Mouse (Mus musculus) mouse trophoblast stem cell (cell line): ENCODE results near the gene Traf1.

Source experiments
- in situ Hi-C, 2 experiments: fragments of 300-500 bp; cut with MseI, MboI; formaldehyde crosslinking; loops; 2 replicates in 1 of 2; 3 replicates in 1 of 2; pipeline ENCODE4 v1.15.1; 2025

The Traf1 gene

DNA sequence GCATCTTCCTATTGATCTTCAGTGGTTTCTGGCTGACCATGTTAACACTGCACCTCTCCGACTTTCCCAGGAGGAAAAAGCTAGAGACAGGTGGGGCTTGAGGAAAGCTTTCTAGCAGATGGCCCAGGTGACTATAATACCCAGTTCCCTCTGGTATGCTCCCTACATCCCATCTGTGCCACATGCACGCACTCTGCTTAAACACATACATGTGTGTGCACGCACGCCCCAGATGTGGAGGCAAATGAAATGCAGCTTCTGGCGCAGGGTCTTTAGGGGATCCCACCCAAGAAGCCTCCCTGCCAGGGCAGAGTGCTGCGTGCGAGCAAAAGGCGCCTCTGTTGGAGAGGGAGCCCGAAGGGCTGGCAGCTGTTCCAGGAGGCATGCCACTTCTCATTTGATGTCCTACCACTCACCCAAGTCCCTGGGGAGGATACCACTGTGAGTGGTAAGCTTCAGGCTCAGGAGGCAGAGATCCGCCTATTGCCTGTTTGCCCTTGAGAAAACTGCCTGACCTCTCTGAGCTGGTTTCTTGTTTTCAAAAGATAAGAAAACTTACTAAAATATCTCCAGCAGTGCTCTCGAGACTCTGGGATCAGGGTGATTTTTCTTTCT, 20.4 kb downstream of the Traf1 start:
- in situ Hi-C loops = no loop called here

DNA sequence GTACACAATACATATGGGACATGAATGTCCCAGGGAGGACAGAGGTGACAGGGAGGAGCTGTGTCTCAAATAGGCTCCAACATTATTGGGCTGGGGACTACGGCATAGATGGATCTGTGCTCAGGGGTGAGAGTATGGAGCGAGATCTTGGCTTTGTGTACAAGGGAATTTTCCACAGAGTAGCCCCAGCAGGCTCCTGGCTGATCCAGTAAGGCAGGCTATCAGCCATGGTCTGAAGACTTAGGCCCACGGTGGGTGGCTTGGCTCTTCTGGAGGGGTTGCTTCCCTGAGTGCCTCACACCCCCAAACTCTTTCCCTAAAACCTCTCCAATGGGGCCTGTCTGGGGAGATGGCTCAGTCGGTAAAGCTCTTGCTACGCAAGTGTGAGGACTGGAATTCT, 21.3 kb downstream of the Traf1 start:
- in situ Hi-C loops = no loop called here

DNA sequence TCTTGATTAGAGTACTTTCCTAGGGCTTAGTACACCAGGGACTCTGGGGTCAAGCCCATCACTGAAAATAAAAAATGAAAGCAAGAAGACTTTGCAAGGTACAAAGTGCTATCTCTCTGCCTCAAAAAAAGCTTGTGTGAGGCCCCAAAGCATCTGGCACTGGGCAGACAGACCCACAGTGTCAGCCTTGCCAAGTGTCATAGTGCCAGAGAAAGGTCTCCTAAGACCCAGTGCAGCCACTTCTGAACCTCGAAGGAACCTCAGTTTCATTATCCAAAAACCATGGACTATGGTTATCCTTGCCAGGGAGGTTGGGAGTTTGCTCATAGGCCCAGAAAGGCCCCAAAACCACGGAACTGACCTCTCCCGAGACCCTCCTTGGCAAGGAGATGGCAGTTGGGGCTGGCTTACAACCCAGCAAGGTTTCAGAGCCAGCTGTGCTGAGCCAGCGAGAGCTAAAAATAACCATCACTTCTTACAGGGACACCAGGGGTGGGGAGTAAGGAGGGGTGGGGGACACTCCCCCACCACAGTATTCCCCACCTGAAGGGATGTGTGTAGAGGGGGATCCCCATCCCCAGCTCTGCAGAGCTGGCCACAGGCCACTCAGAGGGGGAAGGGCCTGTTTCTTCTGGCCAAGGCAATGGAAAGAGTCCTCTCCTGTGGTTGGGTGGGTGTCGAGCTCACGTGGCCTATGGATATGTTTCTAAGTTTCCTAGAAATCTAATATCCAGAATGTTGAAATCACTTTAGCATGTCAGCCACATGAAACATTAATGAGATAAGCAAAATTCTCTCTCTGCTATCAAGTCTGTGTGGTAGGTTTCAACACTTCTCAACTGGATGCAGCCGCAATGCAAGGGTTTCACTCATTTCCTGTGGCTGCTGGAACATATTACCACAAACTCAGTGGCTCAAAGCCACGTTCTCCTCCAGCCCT, 23.0 kb downstream of the Traf1 start:
- in situ Hi-C loops = no loop called here

DNA sequence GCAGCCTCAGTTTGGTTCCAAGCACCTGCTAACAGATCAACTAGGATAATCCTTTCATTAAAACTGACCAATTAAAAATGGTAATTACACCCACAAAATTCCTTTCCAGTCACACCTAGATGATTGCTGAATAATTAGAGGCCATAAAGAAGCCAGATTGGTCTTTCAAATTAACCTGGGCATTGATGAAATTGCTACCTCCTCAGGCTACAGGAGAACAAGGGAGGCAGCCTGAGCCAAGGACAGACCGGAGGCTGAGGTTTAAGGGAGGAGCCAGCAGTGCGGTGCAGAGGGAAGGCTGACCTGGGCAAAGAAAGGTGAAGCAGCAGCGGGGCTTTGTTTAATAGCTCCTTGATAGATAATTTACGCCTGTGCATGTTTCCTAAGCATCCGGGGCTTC, 24.1 kb downstream of the Traf1 start:
- in situ Hi-C loops = no loop called here

DNA sequence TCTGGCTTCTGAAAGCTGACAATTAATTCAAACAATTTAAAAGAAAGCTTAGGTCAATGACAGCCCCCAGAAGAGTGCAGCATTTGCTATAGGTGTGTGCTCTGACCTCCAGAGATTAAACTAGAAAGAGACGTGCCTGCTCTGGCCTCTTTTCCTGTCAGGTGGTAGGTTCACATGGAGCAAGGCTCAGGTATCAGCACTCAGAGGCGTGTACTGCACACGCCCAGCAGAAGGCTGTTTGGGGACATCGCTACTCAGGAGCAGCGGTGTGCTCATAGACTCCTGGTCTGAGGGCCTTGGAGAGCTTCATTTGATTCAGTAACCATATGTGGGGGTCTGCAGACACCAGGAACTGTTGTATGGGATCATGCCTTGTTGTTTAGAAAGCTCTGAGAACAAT, 34.3 kb downstream of the Traf1 start:
- in situ Hi-C loops = no loop called here

DNA sequence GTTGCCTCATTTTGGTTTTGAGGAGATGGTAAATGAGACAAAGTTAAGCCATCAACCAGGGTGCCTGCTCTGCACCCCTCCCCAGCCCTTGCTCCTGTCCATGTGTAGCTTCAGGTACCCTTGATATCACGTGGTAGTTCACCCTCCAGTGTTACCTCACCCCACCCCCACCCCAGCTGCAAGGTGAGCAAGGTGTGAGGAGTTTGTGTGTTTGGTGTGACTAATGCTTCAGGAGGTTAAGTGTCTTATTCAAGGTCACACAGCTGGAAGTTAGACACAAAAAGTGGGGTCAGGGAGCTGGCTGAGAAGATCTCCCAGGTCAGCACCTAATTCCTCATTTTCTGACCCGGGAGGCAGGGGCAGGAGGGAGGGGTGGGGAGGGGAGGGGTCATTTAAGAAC, 38.8 kb downstream of the Traf1 start:
- in situ Hi-C loops = no loop called here

DNA sequence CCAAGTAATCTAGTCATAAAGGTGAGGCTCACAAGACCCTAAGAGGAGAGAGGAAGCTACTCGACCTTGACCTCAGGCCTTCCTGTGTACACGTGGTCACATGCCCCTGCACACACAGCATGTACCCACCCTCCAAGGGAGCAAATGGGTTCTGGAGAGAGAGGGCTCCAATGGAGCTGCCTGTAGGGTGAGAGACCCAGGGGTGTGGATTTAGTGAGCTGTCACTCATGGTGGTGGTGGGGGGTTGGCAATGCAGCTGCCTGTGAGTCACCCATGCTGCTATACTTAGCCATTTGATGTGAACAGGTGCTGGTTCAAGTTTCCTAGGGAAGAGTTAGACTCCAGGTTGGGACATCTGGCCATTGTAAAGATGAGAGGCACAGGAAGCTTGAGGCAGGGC, 41.4 kb downstream of the Traf1 start:
- in situ Hi-C loops = no loop called here

DNA sequence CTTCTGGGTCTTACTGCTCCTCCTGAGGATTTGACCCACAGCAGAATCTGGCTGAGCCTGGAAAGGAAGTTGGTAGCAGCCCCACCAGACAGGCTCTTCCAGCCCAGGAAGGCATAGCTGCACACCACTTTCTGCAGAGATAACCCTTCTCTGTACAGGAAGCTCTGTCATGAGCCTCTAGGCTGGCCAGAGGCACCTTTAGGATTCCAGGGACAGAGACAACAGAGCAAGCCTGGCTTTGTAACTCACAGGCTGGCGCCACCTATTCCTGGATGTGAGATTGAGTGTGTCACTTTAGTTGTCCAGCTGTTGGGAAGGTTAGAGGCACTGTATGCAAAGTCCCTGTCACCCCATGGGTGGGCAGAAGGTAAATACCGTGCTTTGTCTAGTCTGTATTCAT, 46.5 kb downstream of the Traf1 start:
- in situ Hi-C loops = no loop called here

DNA sequence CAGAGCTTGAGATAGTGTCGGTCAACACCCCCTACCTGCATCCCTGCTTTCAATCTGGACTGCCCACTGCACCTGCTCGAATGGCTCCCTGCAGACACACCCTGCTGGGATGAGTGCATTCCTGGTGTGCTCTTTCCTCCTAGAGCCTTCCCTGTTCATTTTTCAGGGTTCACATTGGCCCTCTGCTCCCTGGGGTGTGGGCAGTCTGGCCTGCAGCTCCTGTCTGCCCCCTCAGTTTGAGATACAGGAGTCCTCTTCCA, 46.8 kb downstream of the Traf1 start:
- in situ Hi-C loops = no loop called here

DNA sequence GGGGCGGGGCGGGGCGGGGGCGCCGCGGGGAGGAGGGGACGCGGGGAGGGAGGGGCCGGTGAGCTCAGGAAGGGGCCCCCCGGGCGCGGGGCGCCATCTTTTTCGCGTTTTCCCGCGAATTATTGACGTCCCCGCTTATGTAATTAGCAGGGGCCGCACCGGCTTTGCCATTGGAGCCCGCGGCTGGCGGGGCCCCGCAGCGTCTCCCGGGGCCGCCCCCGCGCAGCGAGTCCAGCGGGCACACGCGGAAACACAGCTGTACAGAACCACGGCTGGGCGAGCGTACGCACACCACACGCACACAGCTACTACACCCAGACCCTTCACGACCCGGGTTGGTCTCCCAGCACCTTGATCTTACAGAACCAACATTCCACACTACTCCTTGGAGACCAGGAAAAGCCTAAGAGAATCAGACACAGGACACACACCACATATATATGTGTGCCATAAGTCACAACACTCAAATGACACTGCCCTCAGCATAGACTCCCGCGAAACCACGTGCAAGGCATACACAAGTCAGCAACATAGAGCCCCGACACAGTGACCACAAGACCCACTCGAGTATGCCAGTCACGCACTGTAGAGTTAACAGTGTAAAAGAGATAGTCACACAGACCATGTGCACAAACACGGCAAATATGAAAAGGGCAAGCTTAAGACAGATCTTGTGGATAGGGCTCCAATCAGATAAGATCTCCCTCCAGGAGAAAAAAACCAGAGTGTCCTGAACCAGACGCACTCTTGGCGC, 47.3 kb downstream of the Traf1 start:
- in situ Hi-C loops = no loop called here

DNA sequence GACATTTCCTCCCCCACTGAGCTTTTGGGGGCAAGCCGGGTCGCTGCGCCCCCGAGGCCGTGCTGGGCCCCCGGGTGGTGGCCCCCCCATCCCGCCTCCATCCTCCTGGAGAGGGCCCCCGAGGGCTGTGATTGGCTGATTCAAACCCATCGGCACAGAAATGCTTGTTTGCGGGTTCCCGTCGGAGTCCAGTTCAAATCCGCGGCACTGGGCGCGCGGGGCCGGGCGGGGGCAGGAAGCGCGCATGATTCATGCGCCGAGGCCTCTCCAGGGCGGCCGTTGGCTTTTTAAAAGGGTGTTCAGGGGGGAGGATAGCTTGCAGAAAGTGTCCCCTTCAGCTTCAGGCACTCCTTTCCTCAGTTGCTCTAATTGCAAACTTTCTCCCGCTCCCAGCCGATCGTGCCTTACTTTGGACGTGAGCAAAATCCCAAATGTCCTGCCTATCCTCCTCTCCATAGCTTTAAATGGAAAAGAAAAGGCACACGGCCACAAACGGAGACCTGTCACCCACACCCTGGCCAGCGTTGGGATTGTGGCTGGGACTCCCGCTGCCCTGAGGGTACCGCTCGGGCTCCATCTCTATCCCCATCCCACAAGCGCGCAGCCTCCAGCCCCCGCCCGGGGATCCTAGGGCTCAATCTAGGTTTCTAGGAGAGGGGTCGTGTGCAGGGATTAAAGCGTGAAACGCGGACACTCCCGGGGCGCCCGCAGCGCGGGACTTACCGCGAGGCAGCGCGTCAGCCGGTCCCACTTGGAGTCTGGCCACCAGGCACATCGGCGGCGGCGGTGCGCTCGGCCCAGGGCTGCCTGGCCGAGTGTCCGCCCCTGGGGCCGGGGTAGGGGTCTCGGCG, 48.1 kb downstream of the Traf1 start, which contains the start of gene Phf19:
Phf19 (minus strand) TSS at position 809 of the 851 bp plus-strand sequence.
- in situ Hi-C loops = no loop called here

DNA sequence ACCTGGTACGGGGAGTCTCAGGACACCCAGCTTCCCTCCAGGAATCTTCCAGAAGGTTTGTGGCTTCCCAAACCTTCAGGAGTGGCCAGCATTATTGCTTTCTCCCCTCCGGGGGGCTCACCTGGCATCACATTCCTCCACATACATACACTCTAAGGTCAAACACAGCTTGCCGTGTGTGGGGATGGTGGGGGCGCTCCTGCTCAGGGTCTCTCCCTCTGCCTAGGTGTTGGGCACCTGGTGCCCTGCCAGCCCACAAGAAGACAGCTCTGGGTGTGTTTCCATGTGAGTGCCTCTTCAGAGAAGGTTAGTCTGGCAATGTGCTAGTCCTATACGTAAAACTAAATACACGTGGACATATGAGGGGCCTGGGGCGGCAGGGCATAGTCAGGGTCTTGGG, 49.0 kb downstream of the Traf1 start:
- in situ Hi-C loops = no loop called here

DNA sequence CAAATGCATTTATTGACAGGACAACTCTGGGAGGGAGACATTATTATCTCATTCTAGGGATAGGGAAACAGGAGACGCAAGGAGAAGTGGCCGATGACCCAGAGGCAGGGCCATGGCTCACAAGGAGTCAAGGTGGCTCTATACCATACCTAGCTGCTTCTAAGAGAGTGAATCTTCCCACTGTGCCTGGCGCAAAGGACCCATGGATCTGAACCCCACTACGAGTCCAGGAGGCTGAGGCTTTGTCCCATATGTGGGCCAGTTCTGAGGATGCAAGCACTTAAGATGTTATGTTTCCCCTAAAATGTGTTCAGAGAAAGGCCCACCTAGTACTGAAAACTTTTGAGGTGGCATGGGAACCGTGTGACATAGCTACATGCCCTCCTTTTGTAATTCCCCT, 49.7 kb downstream of the Traf1 start:
- in situ Hi-C loops = no loop called here

DNA sequence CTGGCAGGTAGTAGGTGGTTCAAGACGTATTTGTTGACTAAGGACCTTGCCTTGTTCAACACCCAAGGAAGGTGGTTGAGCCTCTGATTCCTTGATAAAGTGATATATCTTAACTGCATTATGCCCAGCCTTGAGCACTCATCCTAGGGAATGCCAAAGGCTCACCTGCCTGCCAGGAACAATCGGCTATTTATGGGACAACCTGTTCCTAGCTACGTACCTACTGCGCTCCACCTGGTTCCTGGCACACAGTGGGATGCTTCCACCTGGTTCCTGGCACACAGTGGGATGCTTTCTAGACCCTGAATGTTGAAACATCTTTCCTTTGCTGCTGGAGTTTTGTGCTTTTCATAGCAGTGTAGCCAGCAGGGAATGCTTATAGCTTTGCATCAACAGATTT, 51.9 kb downstream of the Traf1 start:
- in situ Hi-C loops = no loop called here

DNA sequence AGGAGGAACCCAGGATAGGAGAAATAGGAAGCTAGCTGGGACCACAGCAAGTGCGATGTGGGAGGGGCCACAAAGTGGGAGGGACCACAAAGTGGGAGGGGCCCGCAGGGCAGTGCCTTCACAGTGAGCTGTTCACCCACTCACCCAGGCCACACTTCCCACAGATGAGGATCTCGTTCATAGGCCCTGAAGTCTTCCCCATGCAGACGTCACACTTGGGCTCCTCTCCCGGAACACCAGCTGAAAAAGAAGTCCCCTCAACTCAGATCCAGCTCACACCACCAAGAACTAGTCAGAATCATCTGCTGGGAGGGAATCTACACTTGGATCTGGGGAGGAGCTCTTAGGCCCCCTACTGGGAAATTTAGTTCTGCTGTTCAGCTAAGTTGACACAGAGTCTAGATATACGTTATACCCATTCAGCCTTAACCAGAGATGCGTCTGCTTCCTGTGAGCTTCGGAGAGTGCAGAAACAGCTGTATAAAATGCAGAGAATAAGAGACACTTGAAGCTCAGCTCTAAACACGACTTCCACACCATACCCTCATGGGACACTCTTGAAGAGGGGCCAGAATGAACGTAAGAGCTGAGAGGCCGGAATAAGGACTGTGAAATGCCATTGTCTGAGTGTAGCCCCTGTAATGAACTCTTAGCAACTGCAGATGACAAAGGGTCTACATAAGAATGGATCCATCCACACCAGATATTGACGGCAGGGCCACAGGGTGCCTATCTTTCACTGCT, 54.5 kb downstream of the Traf1 start:
- in situ Hi-C loops = no loop called here

DNA sequence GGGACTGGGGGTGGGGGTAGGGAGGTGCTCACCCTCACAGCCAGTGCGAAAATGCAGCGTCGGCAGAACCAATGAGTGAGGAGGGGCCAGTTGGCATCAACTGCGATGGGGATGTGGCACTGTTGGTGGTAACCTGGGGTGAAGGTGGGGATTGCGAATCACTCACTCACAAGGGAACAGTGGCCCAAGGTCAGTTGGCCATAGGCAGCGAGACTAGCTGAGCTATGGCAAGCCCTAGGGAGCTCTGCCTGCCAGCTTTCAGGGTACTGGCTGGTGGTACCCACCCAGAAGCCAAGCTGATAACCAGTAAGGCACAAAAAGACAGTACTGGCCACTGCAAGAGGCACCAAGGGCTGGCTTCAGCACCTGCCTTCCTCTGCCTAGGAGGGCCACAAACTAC, 55.1 kb downstream of the Traf1 start:
- in situ Hi-C loops = no loop called here

DNA sequence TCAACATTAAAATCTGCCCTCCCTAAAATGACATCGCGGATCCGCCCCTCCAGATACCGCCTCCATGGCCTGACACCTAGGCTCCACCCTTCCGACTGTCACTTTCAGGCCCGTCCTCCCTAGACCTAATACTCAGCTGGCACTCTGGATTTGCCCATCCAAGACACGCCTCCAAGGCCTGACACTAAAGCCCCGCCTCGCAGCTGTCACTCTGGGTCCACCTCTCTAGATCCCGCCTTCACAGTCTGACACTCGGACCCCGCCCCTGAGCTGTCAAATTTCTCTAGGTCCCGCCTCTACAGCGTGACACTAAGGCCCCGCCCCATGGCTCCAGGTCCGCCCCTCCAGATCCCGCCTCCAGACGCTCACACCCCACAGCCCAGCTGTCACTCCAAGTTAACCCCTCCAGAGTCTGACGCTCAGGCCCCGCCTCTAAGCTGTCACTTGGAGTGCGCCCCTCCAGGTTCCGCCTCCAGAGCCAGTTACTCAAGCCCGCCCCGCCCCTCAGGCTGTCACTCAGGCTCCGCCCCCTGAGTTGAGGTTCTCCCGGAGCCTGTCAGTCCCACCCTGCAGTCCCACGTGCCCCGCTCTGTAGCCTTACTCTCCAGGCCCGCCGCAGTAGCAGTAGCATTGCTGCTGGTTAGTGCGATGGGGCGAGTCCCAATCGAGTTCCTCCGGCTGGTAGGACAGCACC, 56.6 kb downstream of the Traf1 start:
- in situ Hi-C loops = no loop called here

DNA sequence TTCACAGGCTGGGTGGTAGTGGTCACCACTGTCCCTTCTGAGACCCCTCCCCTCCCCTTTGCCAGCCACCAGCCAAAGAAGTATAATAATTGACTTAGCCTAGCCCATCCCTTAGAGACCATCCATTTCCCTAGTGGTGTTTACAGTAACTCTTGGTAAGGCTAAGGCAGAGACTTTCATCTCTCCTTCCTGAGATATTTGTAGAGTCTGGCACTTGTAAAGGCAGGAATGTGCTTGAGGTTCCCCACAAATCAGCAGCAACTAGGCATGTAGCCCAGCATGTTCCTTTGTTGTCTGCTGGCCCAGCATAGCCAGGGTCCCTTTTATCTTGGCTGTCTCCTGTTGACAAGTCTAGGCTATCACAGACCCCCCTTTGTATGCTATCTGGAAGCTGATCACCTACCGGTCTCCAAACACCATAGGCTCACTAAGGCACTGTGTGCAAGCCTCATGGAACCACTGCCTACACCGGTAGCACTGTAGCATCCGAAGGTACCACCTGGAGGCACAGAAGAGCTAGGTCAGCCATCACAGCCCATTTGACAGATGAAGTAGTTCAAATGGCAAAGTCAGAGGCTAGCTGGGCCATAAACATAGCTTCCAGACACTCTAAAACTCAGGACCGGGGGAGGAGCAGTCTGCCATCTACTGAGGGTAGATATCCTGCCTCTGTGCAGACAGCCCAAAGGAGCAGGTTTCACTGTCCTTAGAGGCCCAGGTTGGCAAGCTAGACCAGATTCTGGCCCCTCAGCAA, 57.7 kb downstream of the Traf1 start:
- in situ Hi-C loops = no loop called here

DNA sequence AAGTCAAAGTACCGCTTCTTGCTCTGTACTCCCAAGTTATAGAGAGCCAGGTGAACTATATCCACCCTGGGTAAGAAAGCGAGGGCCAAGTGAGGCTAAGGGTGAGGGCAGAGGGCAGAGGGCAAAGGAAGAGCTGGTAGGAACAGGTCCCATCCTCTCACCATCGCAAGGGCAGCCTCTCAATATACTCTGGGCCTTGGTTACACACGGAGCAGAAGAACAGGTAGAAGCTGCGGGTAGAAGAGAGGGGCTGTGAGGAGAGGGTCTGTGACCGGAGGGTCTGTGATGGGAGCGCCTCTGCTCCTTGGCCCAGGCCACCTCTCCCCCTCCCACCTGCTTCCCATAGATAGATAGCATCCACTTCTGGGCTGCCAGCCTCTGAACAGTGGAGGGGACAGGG, 58.4 kb downstream of the Traf1 start:
- in situ Hi-C loops = no loop called here

DNA sequence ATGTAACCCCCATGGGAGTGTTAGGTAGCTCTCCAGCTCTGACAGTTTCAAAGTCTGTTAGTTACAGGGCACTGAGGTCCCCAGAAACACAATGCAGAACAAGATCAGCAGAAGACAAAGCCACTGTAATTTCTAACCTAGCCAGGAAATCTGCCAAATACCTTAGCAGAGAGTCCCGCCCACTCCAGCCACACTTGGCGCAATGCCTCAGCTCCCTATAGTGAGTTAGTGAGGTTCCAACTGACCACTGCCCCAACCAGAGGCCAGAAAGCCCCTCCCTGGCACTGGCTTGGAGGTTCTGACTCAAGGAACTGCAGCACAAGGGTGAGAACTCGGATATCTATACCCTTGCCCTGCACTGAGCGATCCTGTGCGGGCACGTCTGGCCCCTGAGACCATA, 58.8 kb downstream of the Traf1 start:
- in situ Hi-C loops = no loop called here
